Mouse (Mus musculus) ES-E14 (cell line): ENCODE measurements around the gene 4931422A03Rik. TPM values are rescaled to one million over a fixed set of nuclear protein-coding genes. Genes with fewer than 3 reads are reported as not detected.

Experiments used
- DNase-seq: peaks from one replicate; pipeline ENCODE4 v3.0.0-alpha.2; 2013; ENCODE audit warnings: low read depth, low spot score
- H3K27ac ChIP-seq: 2 replicates; pipeline ENCODE4 v1.5.1; 2012; ENCODE audit warnings: low read depth, mild to moderate bottlenecking, low read length, moderate library complexity, mixed read lengths; ENCODE audit not compliant: poor library complexity, insufficient read depth, severe bottlenecking
- H3K36me3 ChIP-seq: 2 replicates; pipeline ENCODE4 v1.6.1; 2012; ENCODE audit warnings: mild to moderate bottlenecking, low read length, moderate library complexity, mixed read lengths; ENCODE audit not compliant: control insufficient read depth, poor library complexity, insufficient read depth, severe bottlenecking
- H3K4me1 ChIP-seq, 2 experiments: fragments of 150-350 bp in 1 of 2; sonication (generic) in 1 of 2; 2 replicates each; pipeline ENCODE4 v1.6.1; 2012; ENCODE audit warnings: low read length in 2 of 2, mild to moderate bottlenecking in 1 of 2, mixed read lengths in 1 of 2; ENCODE audit not compliant: control insufficient read depth in 2 of 2, insufficient read depth in 2 of 2, poor library complexity in 1 of 2
- H3K4me3 ChIP-seq, 2 experiments: fragments of 150-350 bp in 1 of 2; sonication (generic) in 1 of 2; 2 replicates each; pipeline ENCODE4 v1.5.1; 2012; ENCODE audit warnings: low read length in 2 of 2, low read depth in 1 of 2, mild to moderate bottlenecking in 1 of 2, mixed read lengths in 1 of 2; ENCODE audit not compliant: insufficient read depth in 1 of 2, poor library complexity in 1 of 2, severe bottlenecking in 1 of 2
- H3K9ac ChIP-seq: 2 replicates; pipeline ENCODE4 v1.6.1; 2012; ENCODE audit warnings: low read depth, mild to moderate bottlenecking, low read length, mixed read lengths; ENCODE audit not compliant: poor library complexity, insufficient read depth, severe bottlenecking
- H3K9me3 ChIP-seq: fragments of 150-350 bp; sonication (generic); 2 replicates; pipeline ENCODE4 v1.6.1; 2012; ENCODE audit warnings: low read depth, mild to moderate bottlenecking, low read length; ENCODE audit not compliant: control insufficient read depth, insufficient read depth
- CHD2 ChIP-seq: IDR thresholded peaks from 2 replicates; pipeline ENCODE4 v1.6.1; 2014; ENCODE audit warnings: mild to moderate bottlenecking, low read depth, low read length, inconsistent platforms
- HCFC1 ChIP-seq: IDR thresholded peaks from 2 replicates; pipeline ENCODE4 v1.6.1; 2012; ENCODE audit warnings: low read length, inconsistent platforms, borderline replicate concordance; ENCODE audit not compliant: insufficient read depth
- MAFK ChIP-seq: IDR thresholded peaks from 2 replicates; pipeline ENCODE4 v1.6.1; 2014; ENCODE audit warnings: mild to moderate bottlenecking, low read depth, low read length, inconsistent platforms; ENCODE audit not compliant: insufficient read depth
- ZC3H11A ChIP-seq: IDR thresholded peaks from 2 replicates; pipeline ENCODE4 v1.6.1; 2012; ENCODE audit warnings: low read depth, mild to moderate bottlenecking, inconsistent platforms, low read length, borderline replicate concordance
- ZNF384 ChIP-seq: IDR thresholded peaks from 2 replicates; pipeline ENCODE4 v1.6.1; 2012; ENCODE audit warnings: low read depth, low read length, inconsistent platforms
- in situ Hi-C, 2 experiments: fragments of 600-800 bp; cut with MboI; formaldehyde crosslinking; loops; one replicate each; pipeline ENCODE4 v1.15.1; 2025; ENCODE audit warnings: low sequenced_read_pairs in 2 of 2, inconsistent platforms in 1 of 2; ENCODE audit not compliant: unreplicated experiment in 2 of 2
- total RNA-seq: library from RNA; depleted of rRNA; stranded (reverse); fragments of 300-350 nt; gene quantifications from 2 replicates; pipeline ENCODE4 v1.2.3, GENCODE M21; 2012; rRNA removed

4931422A03Rik gene
- total RNA-seq, 1 experiment = 0.54 TPM

DNA sequence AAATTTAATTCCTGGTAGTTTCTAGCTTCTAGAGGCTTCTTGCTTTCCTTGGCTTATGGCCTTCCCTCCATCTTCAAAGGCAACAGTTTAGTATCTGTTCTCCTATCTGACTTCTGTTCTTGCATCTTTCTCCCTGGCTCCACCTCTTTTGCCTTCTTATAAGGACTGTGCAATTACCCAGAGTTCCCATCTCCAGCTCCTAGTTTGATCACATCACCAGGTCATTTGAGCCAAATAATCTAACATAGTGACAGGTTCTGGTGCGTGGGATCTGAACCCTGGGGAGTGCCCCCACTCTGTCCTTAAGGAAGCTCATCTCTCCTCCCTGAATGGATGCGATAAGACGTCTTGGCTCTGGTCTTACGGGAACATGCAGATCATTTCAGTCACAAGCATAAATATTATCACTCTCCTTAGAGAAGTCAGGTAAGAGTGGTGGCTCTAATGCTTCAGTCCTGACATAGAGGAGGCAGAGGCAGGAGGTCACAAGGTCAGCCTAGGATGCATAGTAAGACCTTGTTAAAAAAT is 101.5 kb downstream of the 4931422A03Rik start:
- no peaks in the 10 kb centered on the region for H3K4me1 ChIP-seq
- in situ Hi-C loops = no loop called here
- no peak overlapping the region for H3K9ac ChIP-seq
- no peak for DNase-seq
- no peaks in the 10 kb centered on the region for H3K36me3 ChIP-seq
- no peak overlapping the region for H3K27ac ChIP-seq
- TF ChIP-seq HCFC1 (no peak), ZC3H11A (no peak), ZNF384 (no peak), MAFK (no peak), CHD2 (no peak)
- H3K4me3 ChIP-seq = no peak overlapping the region
- no peaks in the 10 kb centered on the region for H3K9me3 ChIP-seq

DNA sequence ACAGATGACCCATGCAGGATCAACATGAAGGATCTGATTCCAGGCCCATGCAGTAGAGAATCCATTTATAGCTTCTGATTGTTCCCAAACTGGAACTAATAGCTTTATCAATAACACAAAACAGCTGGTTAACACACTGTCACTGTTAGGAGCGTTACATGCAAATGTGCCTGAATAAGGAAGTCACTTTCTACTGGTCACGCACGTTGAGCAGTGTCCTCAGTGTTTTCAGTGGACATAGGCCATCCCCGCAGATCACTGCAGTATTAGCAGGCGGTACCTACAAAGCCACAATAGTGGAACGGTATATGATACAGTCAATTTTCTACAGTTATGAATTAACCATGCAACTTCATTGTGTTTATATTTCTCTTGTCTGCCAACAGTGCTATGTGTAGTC is 108.7 kb downstream of the 4931422A03Rik start:
- no peak overlapping the region for H3K9ac ChIP-seq
- H3K4me1 ChIP-seq = no peaks in the 10 kb centered on the region
- H3K27ac ChIP-seq = no peak overlapping the region
- H3K4me3 ChIP-seq = no peak overlapping the region
- TF ChIP-seq ZC3H11A (no peak), MAFK (no peak), HCFC1 (no peak), ZNF384 (no peak), CHD2 (no peak)
- DNase-seq = no peak
- in situ Hi-C loops = no loop called here
- no peaks in the 10 kb centered on the region for H3K36me3 ChIP-seq
- no peaks in the 10 kb centered on the region for H3K9me3 ChIP-seq

DNA sequence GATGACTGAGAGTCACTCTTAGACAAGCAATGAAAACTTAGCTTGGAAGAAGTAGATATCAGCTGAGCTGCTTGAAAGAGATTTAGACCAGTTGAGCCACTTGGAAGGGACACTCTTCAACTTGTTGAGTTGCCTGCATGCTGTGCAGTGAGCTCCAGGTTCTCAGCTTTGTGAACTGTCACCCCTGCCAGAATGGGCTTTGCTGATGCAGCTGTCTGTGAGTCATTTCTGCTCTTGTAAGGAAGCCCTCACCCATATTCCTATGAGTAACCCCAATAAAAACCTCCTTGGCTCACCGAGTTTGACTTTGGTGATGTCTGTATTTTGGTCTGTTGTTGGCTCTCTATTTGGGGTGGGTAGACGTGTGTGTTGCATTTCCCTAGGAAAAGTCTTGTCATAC is 109.8 kb downstream of the 4931422A03Rik start:
- Histone ChIP-seq H3K4me1 (no peaks in the 10 kb centered on the region), H3K4me3 (no peak overlapping the region), H3K9me3 (no peaks in the 10 kb centered on the region), H3K27ac (no peak overlapping the region), H3K36me3 (no peaks in the 10 kb centered on the region), H3K9ac (no peak overlapping the region)
- no peak for DNase-seq
- in situ Hi-C loops = no loop called here
- TF ChIP-seq ZC3H11A (no peak), MAFK (no peak), HCFC1 (no peak), ZNF384 (no peak), CHD2 (no peak)

DNA sequence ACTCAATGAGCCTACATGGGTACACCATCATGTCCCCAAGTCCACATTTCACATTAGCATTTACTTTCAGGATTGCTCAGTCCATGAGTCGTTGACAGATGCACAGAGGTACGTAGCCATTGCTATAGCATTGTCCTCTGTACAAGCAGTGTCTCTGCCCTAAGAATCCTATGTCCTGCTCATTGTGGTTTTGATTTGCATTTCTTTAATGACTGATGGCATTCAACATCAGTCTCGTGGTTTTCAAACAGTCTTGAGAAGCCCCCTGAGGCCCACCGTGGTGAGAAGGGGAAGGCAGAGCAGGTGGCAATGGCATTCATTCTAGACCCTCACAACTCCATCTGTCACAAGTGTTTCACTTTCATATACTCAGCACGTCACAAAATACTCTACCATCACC is 110.8 kb downstream of the 4931422A03Rik start:
- H3K4me1 ChIP-seq = no peaks in the 10 kb centered on the region
- no peak for DNase-seq
- no peak for TF ChIP-seq HCFC1
- TF ChIP-seq ZC3H11A = no peak
- no peak for TF ChIP-seq CHD2
- TF ChIP-seq ZNF384 = no peak
- TF ChIP-seq MAFK = no peak
- in situ Hi-C loops = no loop called here
- H3K27ac ChIP-seq = no peak overlapping the region
- H3K9ac ChIP-seq = no peak overlapping the region
- no peaks in the 10 kb centered on the region for H3K9me3 ChIP-seq
- H3K36me3 ChIP-seq = no peaks in the 10 kb centered on the region
- H3K4me3 ChIP-seq = no peak overlapping the region

Other genes with a start within 250 kb of the 4931422A03Rik start
- gene Caprin1, start 230.7 kb downstream of the 4931422A03Rik start, total RNA-seq = 398 and 416 TPM in 2 replicates
- 0.76 and 1.4 TPM in 2 replicates for gene Lmo2, start 70.4 kb downstream of the 4931422A03Rik start, total RNA-seq
- gene Fbxo3, start 640 bp downstream of the 4931422A03Rik start, total RNA-seq = 13.6 and 13.9 TPM in 2 replicates
- gene Gm10912, start 37.5 kb upstream of the 4931422A03Rik start, total RNA-seq = not detected in 2 replicates
- not detected in 2 replicates for gene Gm10799, start 40.2 kb upstream of the 4931422A03Rik start, total RNA-seq
- 2.4 and 3.5 TPM in 2 replicates for gene Cd59b, start 41.5 kb upstream of the 4931422A03Rik start, total RNA-seq
- gene Cd59a, start 67.4 kb upstream of the 4931422A03Rik start, total RNA-seq = 6.4 and 7.3 TPM in 2 replicates
- 0.32 TPM in 1 of 2 replicates, not detected in the other for gene A930018P22Rik, start 94.4 kb upstream of the 4931422A03Rik start, total RNA-seq